ENCODE assay signal across 5 mouse cellular contexts in genomic region chr3:72517846-72518245, GRCm38 (mm10).
DNase-seq lines count a peak whose midpoint lies in the region; ATAC-seq and TF ChIP-seq lines count a peak whose summit lies in the region.
"Not testable (repeated sequence)": the region's sequence is repeated elsewhere in the genome, so short reads cannot be mapped to it uniquely, and the experiment has no call there.

No protein-coding gene starts in this region.

- not testable (repeated sequence) for H3K27ac ChIP-seq in intestine, embryonic 15.5 days; intestine, postnatal 0 days (ENCODE audit: low read depth, low read length)

- H3K9me3 ChIP-seq in intestine, embryonic 15.5 days; intestine, postnatal 0 days (ENCODE audit: control insufficient read depth): not testable (repeated sequence)

- not testable (repeated sequence) for H3K36me3 ChIP-seq in intestine, embryonic 15.5 days; intestine, postnatal 0 days (ENCODE audit: control insufficient read depth, insufficient read depth)

- DNase-seq in R1 (ENCODE audit: low read depth, low spot score) = peak; percentile 54
- peak; percentile 4 for DNase-seq in kidney, adult 9 months
- peak; percentile 5 for DNase-seq in yolk sac, embryonic 10.5 days (ENCODE audit: low spot score)

- H3K4me3 ChIP-seq in intestine, embryonic 15.5 days (replicated peaks); intestine, postnatal 0 days (ENCODE audit: low read depth, low read length): not testable (repeated sequence)

- WGBS in intestine, embryonic 15.5 days = 69% methylated on average over 3 of the region's 3 CpGs
- 45% methylated on average over 3 of the region's 3 CpGs for WGBS in intestine, postnatal 0 days

- H3K27me3 ChIP-seq in intestine, embryonic 15.5 days (replicated peaks); intestine, postnatal 0 days (replicated peaks; ENCODE audit: control insufficient read depth, insufficient read depth, low read length): not testable (repeated sequence)

- not testable (repeated sequence) for TF ChIP-seq CTCF in intestine, postnatal 0 days (IDR thresholded peaks at IDR 0.05; ENCODE audit: low read depth)

- ATAC-seq in intestine, embryonic 15.5 days = peak; percentile 82
- ATAC-seq in intestine, postnatal 0 days = peak; percentile 94

- H3K4me2 ChIP-seq in intestine, embryonic 15.5 days (replicated peaks); intestine, postnatal 0 days (replicated peaks; ENCODE audit: low read depth): not testable (repeated sequence)

- not testable (repeated sequence) for H3K9ac ChIP-seq in intestine, embryonic 15.5 days; intestine, postnatal 0 days (ENCODE audit: low read depth, low read length)

- H3K4me1 ChIP-seq in intestine, embryonic 15.5 days (replicated peaks); intestine, postnatal 0 days (replicated peaks; ENCODE audit: control insufficient read depth, insufficient read depth, low read length): not testable (repeated sequence)

Comparison
In these comparisons a context has a peak if more than half of its experiments do, and no peak if none do; other contexts are left out.
1. DNase-seq: peak in every context shown above with its lines; median percentile 54 in R1; 5 in yolk sac, embryonic 10.5 days; 4 in kidney, adult 9 months.